In genomic region chr14:54705844-54706243, GRCm38 (mm10) we compare ENCODE assay signal across 13 mouse cellular contexts. TPM values are rescaled to one million over a fixed set of nuclear protein-coding genes. Genes with fewer than 3 reads are reported as not detected.
DNase-seq lines count a peak whose midpoint lies in the region; ATAC-seq lines count a peak whose summit lies in the region.
"Had no signal": no experiment of that assay in that cellular context is flagged by ENCODE, and none has a peak within 500 bp of the region (broad histone marks: within the 10 kb centered on the region; RNA-seq: fewer than 3 reads in every experiment).

No protein-coding gene starts in this region.

- H3K27ac ChIP-seq in forebrain, embryonic 11.5 days (ENCODE audit: low read depth, low read length), result no peak overlapping the region
- H3K27ac ChIP-seq in forebrain, embryonic 13.5 days, result no peak overlapping the region
- peak overlapping the region; percentile 66 for H3K27ac ChIP-seq in liver, embryonic 16.5 days (ENCODE audit: low read length)
- H3K27ac ChIP-seq in midbrain, embryonic 10.5 days (replicated peaks), result no peak overlapping the region; the same call in 1 of the 2 replicates
- H3K27ac ChIP-seq: embryonic facial prominence, embryonic 15.5 days; gastrocnemius, adult 2 months; hindbrain, embryonic 15.5 days; limb, embryonic 15.5 days had no signal

- WGBS in forebrain, embryonic 11.5 days, result 71% methylated on average over 5 of the region's 5 CpGs
- WGBS in forebrain, embryonic 13.5 days, result 62% methylated on average over 5 of the region's 5 CpGs
- WGBS in liver, embryonic 16.5 days (ENCODE audit: insufficient replicate concordance), result 4% methylated on average over 5 of the region's 5 CpGs
- WGBS in midbrain, embryonic 10.5 days, result 54% methylated on average over 5 of the region's 5 CpGs

- no peaks in the 10 kb centered on the region for H3K27me3 ChIP-seq in forebrain, embryonic 11.5 days (ENCODE audit: control insufficient read depth, insufficient read depth, low read length)
- peaks cover 11% of the 10 kb centered on the region; the same call in 1 of the 2 replicates for H3K27me3 ChIP-seq in forebrain, embryonic 13.5 days
- H3K27me3 ChIP-seq in liver, embryonic 16.5 days (ENCODE audit: control insufficient read depth, insufficient read depth, low read depth, low read length), result peaks cover 29% of the 10 kb centered on the region
- peaks cover 10% of the 10 kb centered on the region for H3K27me3 ChIP-seq in midbrain, embryonic 10.5 days (ENCODE audit: low read depth, poor library complexity, severe bottlenecking)
- H3K27me3 ChIP-seq: hindbrain, embryonic 15.5 days had no signal

- no peak overlapping the region for H3K4me3 ChIP-seq in forebrain, embryonic 11.5 days (ENCODE audit: low read depth, low read length)
- no peak overlapping the region for H3K4me3 ChIP-seq in forebrain, embryonic 13.5 days
- H3K4me3 ChIP-seq in liver, embryonic 16.5 days (ENCODE audit: low read depth, low read length), result peak overlapping the region; percentile 16; the same call in 1 of the 2 replicates
- H3K4me3 ChIP-seq in midbrain, embryonic 10.5 days, result no peak overlapping the region
- H3K4me3 ChIP-seq: embryonic facial prominence, embryonic 15.5 days; gastrocnemius, adult 2 months; hindbrain, embryonic 15.5 days; limb, embryonic 15.5 days had no signal

- H3K9me3 ChIP-seq in forebrain, embryonic 11.5 days (ENCODE audit: control insufficient read depth, low read length), result no peaks in the 10 kb centered on the region
- no peaks in the 10 kb centered on the region for H3K9me3 ChIP-seq in forebrain, embryonic 13.5 days (replicated peaks)
- no peaks in the 10 kb centered on the region for H3K9me3 ChIP-seq in liver, embryonic 16.5 days (replicated peaks; ENCODE audit: control insufficient read depth, low read length)
- no peaks in the 10 kb centered on the region for H3K9me3 ChIP-seq in midbrain, embryonic 10.5 days (replicated peaks)
- H3K9me3 ChIP-seq: embryonic facial prominence, embryonic 15.5 days; hindbrain, embryonic 15.5 days; limb, embryonic 15.5 days had no signal

- H3K4me1 ChIP-seq in forebrain, embryonic 11.5 days (replicated peaks; ENCODE audit: control insufficient read depth, insufficient read depth, low read length), result no peaks in the 10 kb centered on the region
- no peaks in the 10 kb centered on the region for H3K4me1 ChIP-seq in forebrain, embryonic 13.5 days
- peaks cover 26% of the 10 kb centered on the region for H3K4me1 ChIP-seq in liver, embryonic 16.5 days (ENCODE audit: control insufficient read depth, low read depth, low read length)
- H3K4me1 ChIP-seq in midbrain, embryonic 10.5 days, result peaks cover 16% of the 10 kb centered on the region
- H3K4me1 ChIP-seq: embryonic facial prominence, embryonic 15.5 days; hindbrain, embryonic 15.5 days had no signal

- peak; percentile 51 for DNase-seq in forebrain, embryonic 11.5 days (ENCODE audit: low spot score)
- peak; percentile 100 for DNase-seq in 416B (ENCODE audit: low read depth)
- no peak for DNase-seq in layer of hippocampus, adult 18-20 months (ENCODE audit: low spot score in 2 of 2)
- DNase-seq in midbrain, embryonic 10.5 days (ENCODE audit: low spot score), result no peak
- no peak for DNase-seq in layer of hippocampus, postnatal 36 days
- DNase-seq: cerebellum, adult 2 months; gastrocnemius, adult 2 months had no signal

- no peak for ATAC-seq in forebrain, embryonic 11.5 days (replicated peaks; ENCODE audit: low FRiP score)
- no peak for ATAC-seq in forebrain, embryonic 13.5 days
- peak; percentile 88 for ATAC-seq in common myeloid progenitor, adult 5-6 weeks (replicated peaks; ENCODE audit: low read depth, poor library complexity, severe bottlenecking)
- ATAC-seq in liver, embryonic 16.5 days (ENCODE audit: low read depth), result peak; percentile 97

- no peak overlapping the region for H3K4me2 ChIP-seq in forebrain, embryonic 11.5 days (ENCODE audit: low read depth, low read length, severe bottlenecking)
- no peak overlapping the region for H3K4me2 ChIP-seq in forebrain, embryonic 13.5 days
- peak overlapping the region; percentile 45 for H3K4me2 ChIP-seq in liver, embryonic 16.5 days (ENCODE audit: low read depth, low read length)
- H3K4me2 ChIP-seq: embryonic facial prominence, embryonic 15.5 days; hindbrain, embryonic 15.5 days; limb, embryonic 15.5 days had no signal

- no peaks in the 10 kb centered on the region for H3K36me3 ChIP-seq in forebrain, embryonic 11.5 days (ENCODE audit: control insufficient read depth, insufficient read depth, low read length)
- no peaks in the 10 kb centered on the region for H3K36me3 ChIP-seq in forebrain, embryonic 13.5 days (ENCODE audit: poor library complexity, severe bottlenecking)
- no peaks in the 10 kb centered on the region for H3K36me3 ChIP-seq in liver, embryonic 16.5 days (ENCODE audit: control insufficient read depth, insufficient read depth)
- H3K36me3 ChIP-seq in midbrain, embryonic 10.5 days, result no peaks in the 10 kb centered on the region
- H3K36me3 ChIP-seq: embryonic facial prominence, embryonic 15.5 days; hindbrain, embryonic 15.5 days; limb, embryonic 15.5 days had no signal

- H3K9ac ChIP-seq in forebrain, embryonic 11.5 days (ENCODE audit: low read length), result no peak overlapping the region
- H3K9ac ChIP-seq in forebrain, embryonic 13.5 days, result no peak overlapping the region
- H3K9ac ChIP-seq in liver, embryonic 16.5 days (ENCODE audit: low read depth, low read length), result no peak overlapping the region; the same call in 1 of the 2 replicates
- H3K9ac ChIP-seq: embryonic facial prominence, embryonic 15.5 days; hindbrain, embryonic 15.5 days; limb, embryonic 15.5 days had no signal

RNA-seq across cellular contexts. Expression of gene Cebpe, which starts 6.1 kb away (rescaled TPM):
- not detected in 2 replicates for polyA plus RNA-seq in forebrain, embryonic 11.5 days (2014; fragmentation: Nextera tagmentation; extraction: Ambion mirVana)
- not detected in 2 replicates for polyA plus RNA-seq in forebrain, embryonic 13.5 days (2015; fragmentation: Nextera tagmentation; extraction: Ambion mirVana)
- total RNA-seq in common myeloid progenitor, adult 5-6 weeks (2017), result 1.2 and 4.9 TPM in 2 replicates
- polyA plus RNA-seq in liver, embryonic 16.5 days (2015; fragmentation: Nextera tagmentation; extraction: Ambion mirVana), result 10.4 and 11.7 TPM in 2 replicates
- not detected for total RNA-seq in layer of hippocampus, adult 18-20 months (2021)
- polyA plus RNA-seq in midbrain, embryonic 10.5 days (2016; fragmentation: Nextera tagmentation; extraction: Ambion mirVana), result 0.09 and 0.11 TPM in 2 replicates
- total RNA-seq in layer of hippocampus, postnatal 36 days (2021), result not detected
- total RNA-seq: gastrocnemius, adult 2 months had no signal
- polyA plus RNA-seq: embryonic facial prominence, embryonic 15.5 days; hindbrain, embryonic 15.5 days had no signal

RNA-seq across cellular contexts. Expression of gene Gm29776, which starts 7.2 kb away (rescaled TPM):
- polyA plus RNA-seq in forebrain, embryonic 11.5 days (2014; fragmentation: Nextera tagmentation; extraction: Ambion mirVana), result 0.17 and 0.23 TPM in 2 replicates
- polyA plus RNA-seq in forebrain, embryonic 13.5 days (2015; fragmentation: Nextera tagmentation; extraction: Ambion mirVana), result 0.15 TPM in 1 of 2 replicates, not detected in the other
- 0.37 TPM in 1 of 2 replicates, not detected in the other for total RNA-seq in common myeloid progenitor, adult 5-6 weeks (2017)
- polyA plus RNA-seq in liver, embryonic 16.5 days (2015; fragmentation: Nextera tagmentation; extraction: Ambion mirVana), result 0.05 and 0.06 TPM in 2 replicates
- not detected for total RNA-seq in layer of hippocampus, adult 18-20 months (2021)
- 0.15 TPM in 1 of 2 replicates, not detected in the other for polyA plus RNA-seq in midbrain, embryonic 10.5 days (2016; fragmentation: Nextera tagmentation; extraction: Ambion mirVana)
- total RNA-seq in layer of hippocampus, postnatal 36 days (2021), result not detected
- total RNA-seq: gastrocnemius, adult 2 months had no signal

RNA-seq across cellular contexts. Expression of gene Acin1, which starts 19.1 kb away (rescaled TPM):
- 150 and 160 TPM in 2 replicates for polyA plus RNA-seq in forebrain, embryonic 11.5 days (2014; fragmentation: Nextera tagmentation; extraction: Ambion mirVana)
- 191 and 216 TPM in 2 replicates for polyA plus RNA-seq in forebrain, embryonic 13.5 days (2015; fragmentation: Nextera tagmentation; extraction: Ambion mirVana)
- 238 and 282 TPM in 2 replicates for total RNA-seq in common myeloid progenitor, adult 5-6 weeks (2017)
- 43.5 and 45.1 TPM in 2 replicates for polyA plus RNA-seq in liver, embryonic 16.5 days (2015; fragmentation: Nextera tagmentation; extraction: Ambion mirVana)
- total RNA-seq in layer of hippocampus, adult 18-20 months (2021), result 100 to 1,000 TPM; 196 to 207 TPM
- 128 and 145 TPM in 2 replicates for polyA plus RNA-seq in midbrain, embryonic 10.5 days (2016; fragmentation: Nextera tagmentation; extraction: Ambion mirVana)
- total RNA-seq in layer of hippocampus, postnatal 36 days (2021), result 100 to 1,000 TPM; 210 to 242 TPM

RNA-seq across cellular contexts. Expression of gene 1700123O20Rik, which starts 19.8 kb away (rescaled TPM):
- polyA plus RNA-seq in forebrain, embryonic 11.5 days (2014; fragmentation: Nextera tagmentation; extraction: Ambion mirVana), result 89.9 and 94.4 TPM in 2 replicates
- 84.6 and 87.5 TPM in 2 replicates for polyA plus RNA-seq in forebrain, embryonic 13.5 days (2015; fragmentation: Nextera tagmentation; extraction: Ambion mirVana)
- total RNA-seq in common myeloid progenitor, adult 5-6 weeks (2017), result 26.5 and 33.2 TPM in 2 replicates
- 40.2 and 42.6 TPM in 2 replicates for polyA plus RNA-seq in liver, embryonic 16.5 days (2015; fragmentation: Nextera tagmentation; extraction: Ambion mirVana)
- total RNA-seq in layer of hippocampus, adult 18-20 months (2021), result 10 to 100 TPM; 23.4 to 24.4 TPM
- polyA plus RNA-seq in midbrain, embryonic 10.5 days (2016; fragmentation: Nextera tagmentation; extraction: Ambion mirVana), result 106 and 111 TPM in 2 replicates
- 10 to 100 TPM; 24.0 to 26.3 TPM for total RNA-seq in layer of hippocampus, postnatal 36 days (2021)

Comparison
In these comparisons a context has a peak if more than half of its experiments do, and no peak if none do; other contexts are left out.
1. ATAC-seq: peak in common myeloid progenitor, adult 5-6 weeks (single experiment) and liver, embryonic 16.5 days (single experiment); none in forebrain, embryonic 11.5 days (single experiment) and forebrain, embryonic 13.5 days (single experiment).
2. DNase-seq: peak in forebrain, embryonic 11.5 days (single experiment) and 416B (single experiment); none in layer of hippocampus, adult 18-20 months (0 of 2), midbrain, embryonic 10.5 days (single experiment) and layer of hippocampus, postnatal 36 days (0 of 2).
3. RNA of gene Cebpe, which starts 6.1 kb away (polyA plus RNA-seq): 10.4 to 11.7 TPM in liver, embryonic 16.5 days; 0.09 to 0.11 TPM in midbrain, embryonic 10.5 days, not detected in forebrain, embryonic 11.5 days and not detected in forebrain, embryonic 13.5 days; every median in the first group is over 10 times any median in the second.